In the genomic region with DNA sequence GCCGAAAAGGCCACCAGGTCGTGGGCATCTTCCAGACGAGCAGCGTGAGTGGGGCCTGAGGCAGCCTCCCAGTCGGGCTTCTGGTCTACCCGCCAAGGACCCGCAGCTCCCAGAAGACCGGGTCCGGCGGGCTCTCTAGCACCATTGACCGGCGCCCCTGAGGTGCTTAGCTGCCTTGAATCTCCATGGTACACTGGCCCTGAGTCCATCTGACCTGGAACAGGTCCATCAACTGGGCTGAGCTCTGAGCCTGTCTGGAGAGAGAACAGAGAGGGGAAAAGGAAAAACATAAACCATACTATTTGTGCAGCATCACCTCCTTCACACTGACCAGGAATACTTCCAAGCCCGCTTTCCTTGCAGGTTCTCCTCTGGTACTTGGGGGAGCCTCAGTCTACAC, we compare ENCODE assay signal across 13 mouse cellular contexts.
"Had no signal": no experiment of that assay in that cellular context is flagged by ENCODE, and none has a peak within 500 bp of the region (broad histone marks: within the 10 kb centered on the region; RNA-seq: fewer than 3 reads in every experiment).

No protein-coding gene starts in this region.

- ATAC-seq: liver, postnatal 0 days had no signal

- H3K4me3 ChIP-seq: limb, embryonic 12.5 days; limb, embryonic 15.5 days; midbrain, embryonic 12.5 days had no signal

- H3K4me1 ChIP-seq: limb, embryonic 12.5 days; midbrain, embryonic 12.5 days had no signal

- H3K9ac ChIP-seq: limb, embryonic 12.5 days; limb, embryonic 15.5 days; liver, embryonic 14.5 days; liver, postnatal 0 days; lung, embryonic 14.5 days; midbrain, embryonic 12.5 days had no signal

- H3K27ac ChIP-seq: limb, embryonic 12.5 days; limb, embryonic 15.5 days; liver, embryonic 14.5 days; macrophage; midbrain, embryonic 12.5 days had no signal

- DNase-seq: kidney, postnatal 10 days; kidney, postnatal 36 days; left cerebral cortex, postnatal 4 days; liver, postnatal 0 days; lung, embryonic 14.5 days; thymus, adult 18-20 months; thymus, postnatal 36 days had no signal

- H3K9me3 ChIP-seq: limb, embryonic 12.5 days; limb, embryonic 15.5 days; midbrain, embryonic 12.5 days had no signal

- H3K27me3 ChIP-seq: limb, embryonic 12.5 days; limb, embryonic 15.5 days; midbrain, embryonic 12.5 days had no signal

- H3K4me2 ChIP-seq: limb, embryonic 12.5 days; limb, embryonic 15.5 days; liver, embryonic 11.5 days; lung, embryonic 14.5 days; midbrain, embryonic 12.5 days had no signal
